Mouse (Mus musculus): ENCODE measurements around the gene Tdo2. TPM values are rescaled to one million over a fixed set of nuclear protein-coding genes. Genes with fewer than 3 reads are reported as not detected.

Tdo2 gene
- polyA plus RNA-seq, 1 experiment from 2014 or later = 0.30 TPM

- no peak overlapping the region for H3K9ac ChIP-seq (ENCODE audit: low read length)
- 52% methylated on average over 4 of the region's 4 CpGs for WGBS
- no peak overlapping the region for H3K4me2 ChIP-seq (ENCODE audit: low read length)
- H3K4me3 ChIP-seq (ENCODE audit: control insufficient read depth in 1 of 2, insufficient read depth in 1 of 2, low read depth in 1 of 2, low read length in 2 of 2) = no peak overlapping the region
- no peaks in the 10 kb centered on the region for H3K9me3 ChIP-seq (ENCODE audit: control insufficient read depth, low read length)
- H3K36me3 ChIP-seq (ENCODE audit: control insufficient read depth, insufficient read depth, low read length) = no peaks in the 10 kb centered on the region
- no peak overlapping the region for H3K27ac ChIP-seq (replicated peaks in 1 of 2; ENCODE audit: control insufficient read depth in 1 of 2, insufficient read depth in 1 of 2, low read depth in 2 of 2, low read length in 2 of 2)
- H3K27me3 ChIP-seq (ENCODE audit: control insufficient read depth, insufficient read depth, low read length) = no peaks in the 10 kb centered on the region
- H3K4me1 ChIP-seq (ENCODE audit: control insufficient read depth in 2 of 2, insufficient read depth in 2 of 2, low read length in 2 of 2) = peaks cover 0 to 6% of the 10 kb centered on the region in 2 experiments; a peak in 1 of 4 replicates
- no peak for ATAC-seq (ENCODE audit: insufficient number of reproducible peaks, insufficient read depth, low FRiP score, low read depth)
These were observed 395 bp downstream of the Tdo2 start for GRCm38 (mm10) chr3:81975607-81976006.

- Histone ChIP-seq H3K4me2 (ENCODE audit: low read length) (no peak overlapping the region), H3K36me3 (ENCODE audit: control insufficient read depth, insufficient read depth, low read length) (no peaks in the 10 kb centered on the region), H3K4me3 (ENCODE audit: control insufficient read depth in 1 of 2, insufficient read depth in 1 of 2, low read depth in 1 of 2, low read length in 2 of 2) (no peak overlapping the region), H3K27ac (replicated peaks in 1 of 2; ENCODE audit: control insufficient read depth in 1 of 2, insufficient read depth in 1 of 2, low read depth in 2 of 2, low read length in 2 of 2) (no peak overlapping the region), H3K9ac (ENCODE audit: low read length) (no peak overlapping the region), H3K9me3 (ENCODE audit: control insufficient read depth, low read length) (no peaks in the 10 kb centered on the region), H3K4me1 (ENCODE audit: control insufficient read depth in 2 of 2, insufficient read depth in 2 of 2, low read length in 2 of 2) (no peaks in the 10 kb centered on the region), H3K27me3 (ENCODE audit: control insufficient read depth, insufficient read depth, low read length) (no peaks in the 10 kb centered on the region)
- ATAC-seq (ENCODE audit: insufficient number of reproducible peaks, insufficient read depth, low FRiP score, low read depth) = no peak
- 62% methylated on average over 3 of the region's 3 CpGs for WGBS
These were observed 11.4 kb downstream of the Tdo2 start for GRCm38 (mm10) chr3:81964596-81964995.

- H3K36me3 ChIP-seq (ENCODE audit: control insufficient read depth, insufficient read depth, low read length) = no peaks in the 10 kb centered on the region
- ATAC-seq (ENCODE audit: insufficient number of reproducible peaks, insufficient read depth, low FRiP score, low read depth) = no peak
- H3K9me3 ChIP-seq (ENCODE audit: control insufficient read depth, low read length) = no peaks in the 10 kb centered on the region
- WGBS = 86% methylated on average over 5 of the region's 5 CpGs
- no peaks in the 10 kb centered on the region for H3K27me3 ChIP-seq (ENCODE audit: control insufficient read depth, insufficient read depth, low read length)
- H3K4me3 ChIP-seq (ENCODE audit: control insufficient read depth in 1 of 2, insufficient read depth in 1 of 2, low read depth in 1 of 2, low read length in 2 of 2) = no peak overlapping the region
- H3K4me1 ChIP-seq (ENCODE audit: control insufficient read depth in 2 of 2, insufficient read depth in 2 of 2, low read length in 2 of 2) = no peaks in the 10 kb centered on the region
- no peak overlapping the region for H3K9ac ChIP-seq (ENCODE audit: low read length)
- no peak overlapping the region for H3K27ac ChIP-seq (replicated peaks in 1 of 2; ENCODE audit: control insufficient read depth in 1 of 2, insufficient read depth in 1 of 2, low read depth in 2 of 2, low read length in 2 of 2)
- H3K4me2 ChIP-seq (ENCODE audit: low read length) = no peak overlapping the region
These were observed 12.2 kb downstream of the Tdo2 start for GRCm38 (mm10) chr3:81963768-81964167.

GRCm38 (mm10) chr3:81961336-81961735 lies 14.7 kb downstream of the Tdo2 start:
- Histone ChIP-seq H3K36me3 (ENCODE audit: control insufficient read depth, insufficient read depth, low read length) (no peaks in the 10 kb centered on the region), H3K4me3 (ENCODE audit: control insufficient read depth in 1 of 2, insufficient read depth in 1 of 2, low read depth in 1 of 2, low read length in 2 of 2) (no peak overlapping the region), H3K4me1 (ENCODE audit: control insufficient read depth in 2 of 2, insufficient read depth in 2 of 2, low read length in 2 of 2) (no peaks in the 10 kb centered on the region), H3K27ac (replicated peaks in 1 of 2; ENCODE audit: control insufficient read depth in 1 of 2, insufficient read depth in 1 of 2, low read depth in 2 of 2, low read length in 2 of 2) (no peak overlapping the region), H3K27me3 (ENCODE audit: control insufficient read depth, insufficient read depth, low read length) (no peaks in the 10 kb centered on the region), H3K9me3 (ENCODE audit: control insufficient read depth, low read length) (no peaks in the 10 kb centered on the region), H3K9ac (ENCODE audit: low read length) (no peak overlapping the region), H3K4me2 (ENCODE audit: low read length) (no peak overlapping the region)
- WGBS = 66% methylated on average over 5 of the region's 5 CpGs
- no peak for ATAC-seq (ENCODE audit: insufficient number of reproducible peaks, insufficient read depth, low FRiP score, low read depth)

GRCm38 (mm10) chr3:81957484-81957883 lies 18.5 kb downstream of the Tdo2 start:
- no peak overlapping the region for H3K4me2 ChIP-seq (ENCODE audit: low read length)
- H3K36me3 ChIP-seq (ENCODE audit: control insufficient read depth, insufficient read depth, low read length) = 0 out of 2 replicates have a peak, but pooled peaks cover 2% of the 10 kb centered on the region
- H3K27ac ChIP-seq (replicated peaks in 1 of 2; ENCODE audit: control insufficient read depth in 1 of 2, insufficient read depth in 1 of 2, low read depth in 2 of 2, low read length in 2 of 2) = no peak overlapping the region
- 92% methylated on average over 5 of the region's 5 CpGs for WGBS
- no peak overlapping the region for H3K4me3 ChIP-seq (ENCODE audit: control insufficient read depth in 1 of 2, insufficient read depth in 1 of 2, low read depth in 1 of 2, low read length in 2 of 2)
- no peak for ATAC-seq (ENCODE audit: insufficient number of reproducible peaks, insufficient read depth, low FRiP score, low read depth)
- no peaks in the 10 kb centered on the region for H3K9me3 ChIP-seq (ENCODE audit: control insufficient read depth, low read length)
- no peaks in the 10 kb centered on the region for H3K4me1 ChIP-seq (ENCODE audit: control insufficient read depth in 2 of 2, insufficient read depth in 2 of 2, low read length in 2 of 2)
- H3K27me3 ChIP-seq (ENCODE audit: control insufficient read depth, insufficient read depth, low read length) = no peaks in the 10 kb centered on the region
- no peak overlapping the region for H3K9ac ChIP-seq (ENCODE audit: low read length)

- Histone ChIP-seq H3K9me3 (ENCODE audit: control insufficient read depth, low read length) (no peaks in the 10 kb centered on the region), H3K9ac (ENCODE audit: low read length) (no peak overlapping the region), H3K4me3 (ENCODE audit: control insufficient read depth in 1 of 2, insufficient read depth in 1 of 2, low read depth in 1 of 2, low read length in 2 of 2) (no peak overlapping the region), H3K4me1 (ENCODE audit: control insufficient read depth in 2 of 2, insufficient read depth in 2 of 2, low read length in 2 of 2) (no peaks in the 10 kb centered on the region), H3K27me3 (ENCODE audit: control insufficient read depth, insufficient read depth, low read length) (no peaks in the 10 kb centered on the region), H3K36me3 (ENCODE audit: control insufficient read depth, insufficient read depth, low read length) (0 out of 2 replicates have a peak, but pooled peaks cover 5% of the 10 kb centered on the region), H3K27ac (replicated peaks in 1 of 2; ENCODE audit: control insufficient read depth in 1 of 2, insufficient read depth in 1 of 2, low read depth in 2 of 2, low read length in 2 of 2) (no peak overlapping the region), H3K4me2 (ENCODE audit: low read length) (no peak overlapping the region)
- no peak for ATAC-seq (ENCODE audit: insufficient number of reproducible peaks, insufficient read depth, low FRiP score, low read depth)
- 70% methylated on average over 2 of the region's 2 CpGs for WGBS
These were observed 24.2 kb downstream of the Tdo2 start for GRCm38 (mm10) chr3:81951785-81952184.

GRCm38 (mm10) chr3:81949048-81949447 lies 27.0 kb downstream of the Tdo2 start:
- H3K9me3 ChIP-seq (ENCODE audit: control insufficient read depth, low read length) = no peaks in the 10 kb centered on the region
- H3K36me3 ChIP-seq (ENCODE audit: control insufficient read depth, insufficient read depth, low read length) = 0 out of 2 replicates have a peak, but pooled peaks cover 3% of the 10 kb centered on the region
- no peak for ATAC-seq (ENCODE audit: insufficient number of reproducible peaks, insufficient read depth, low FRiP score, low read depth)
- no peak overlapping the region for H3K9ac ChIP-seq (ENCODE audit: low read length)
- no peaks in the 10 kb centered on the region for H3K4me1 ChIP-seq (ENCODE audit: control insufficient read depth in 2 of 2, insufficient read depth in 2 of 2, low read length in 2 of 2)
- H3K4me2 ChIP-seq (ENCODE audit: low read length) = no peak overlapping the region
- H3K4me3 ChIP-seq (ENCODE audit: control insufficient read depth in 1 of 2, insufficient read depth in 1 of 2, low read depth in 1 of 2, low read length in 2 of 2) = no peak overlapping the region
- 59% methylated on average over 1 of the region's 1 CpGs for WGBS
- no peak overlapping the region for H3K27ac ChIP-seq (replicated peaks in 1 of 2; ENCODE audit: control insufficient read depth in 1 of 2, insufficient read depth in 1 of 2, low read depth in 2 of 2, low read length in 2 of 2)
- H3K27me3 ChIP-seq (ENCODE audit: control insufficient read depth, insufficient read depth, low read length) = no peaks in the 10 kb centered on the region

GRCm38 (mm10) chr3:81944851-81945393 lies 31.1 kb downstream of the Tdo2 start:
- no peak overlapping the region for H3K4me2 ChIP-seq (ENCODE audit: low read length)
- no peak for ATAC-seq (ENCODE audit: insufficient number of reproducible peaks, insufficient read depth, low FRiP score, low read depth)
- H3K4me1 ChIP-seq (ENCODE audit: control insufficient read depth in 2 of 2, insufficient read depth in 2 of 2, low read length in 2 of 2) = no peaks in the 10 kb centered on the region
- no peaks in the 10 kb centered on the region for H3K27me3 ChIP-seq (ENCODE audit: control insufficient read depth, insufficient read depth, low read length)
- H3K4me3 ChIP-seq (ENCODE audit: control insufficient read depth in 1 of 2, insufficient read depth in 1 of 2, low read depth in 1 of 2, low read length in 2 of 2) = no peak overlapping the region
- WGBS = 89% methylated on average over 7 of the region's 7 CpGs
- no peaks in the 10 kb centered on the region for H3K9me3 ChIP-seq (ENCODE audit: control insufficient read depth, low read length)
- H3K36me3 ChIP-seq (ENCODE audit: control insufficient read depth, insufficient read depth, low read length) = no peaks in the 10 kb centered on the region
- H3K9ac ChIP-seq (ENCODE audit: low read length) = no peak overlapping the region
- H3K27ac ChIP-seq (replicated peaks in 1 of 2; ENCODE audit: control insufficient read depth in 1 of 2, insufficient read depth in 1 of 2, low read depth in 2 of 2, low read length in 2 of 2) = no peak overlapping the region
